Mouse (Mus musculus): ENCODE measurements around the gene Gcnt2.

DNA sequence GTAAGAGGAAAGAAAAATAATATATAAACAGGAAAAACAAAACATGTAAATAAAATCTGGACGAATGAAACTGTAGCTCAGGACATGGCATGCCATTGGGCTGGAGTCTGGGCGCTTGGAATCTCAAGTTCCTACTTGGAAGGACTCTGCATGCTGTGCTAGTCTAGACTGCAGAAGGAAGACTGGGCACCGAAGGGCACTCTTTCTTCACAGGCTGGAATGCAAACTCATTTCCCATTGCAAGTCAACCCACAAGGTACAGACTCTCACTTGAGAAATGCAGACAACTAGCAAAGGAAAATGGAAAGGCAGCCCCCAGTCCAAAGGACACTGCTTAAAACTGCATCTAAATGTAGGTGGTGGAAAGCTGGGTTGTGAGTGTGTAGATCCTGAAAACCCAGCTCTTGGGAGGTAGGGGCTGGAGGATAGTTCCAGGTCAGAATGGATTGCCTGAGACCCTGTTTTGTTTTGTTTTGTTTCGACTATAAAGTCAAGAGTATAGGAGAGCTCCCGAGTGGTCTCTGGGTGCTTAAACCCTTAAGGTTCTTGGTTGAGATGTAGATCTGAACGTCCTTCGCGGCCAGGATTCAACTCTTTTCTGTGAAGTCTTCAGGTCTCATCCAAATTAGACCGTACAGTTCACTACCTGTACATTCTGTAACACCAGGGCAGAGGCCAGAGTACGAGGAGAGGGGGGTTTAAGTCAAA, 26.5 kb downstream of the Gcnt2 start:
- no peak for TF ChIP-seq CTCF (IDR thresholded peaks at IDR 0.05; ENCODE audit: low read depth)
- TF ChIP-seq EP300 (optimal IDR thresholded peaks at IDR 0.05) = no peak

All from stomach, postnatal 0 days (tissue).